Mouse (Mus musculus) CH12.LX (cell line): ENCODE results near the gene Scmh1.

Experiments
- CTCF ChIP-seq, 2 experiments: IDR thresholded peaks in 1 of 2; conservative IDR thresholded peaks in 1 of 2; 2 replicates each; pipeline ENCODE4 v1.5.1; 2011 to 2012; ENCODE audit warnings: low read depth in 2 of 2, low read length in 2 of 2, improper control_type of control experiment in 1 of 2, inconsistent platforms in 1 of 2, mild to moderate bottlenecking in 1 of 2, moderate library complexity in 1 of 2
- EP300 ChIP-seq: IDR thresholded peaks from 2 replicates; pipeline ENCODE4 v1.6.1; 2011; ENCODE audit warnings: low read length, improper control_type of control experiment
- GABPA ChIP-seq: IDR thresholded peaks from 2 replicates; pipeline ENCODE4 v1.6.1; 2012; ENCODE audit warnings: low read depth, low read length, improper control_type of control experiment, inconsistent platforms; ENCODE audit not compliant: insufficient replicate concordance
- RCOR1 ChIP-seq: conservative IDR thresholded peaks from 2 replicates; pipeline ENCODE4 v1.6.1; 2012; ENCODE audit warnings: low read depth, mild to moderate bottlenecking, inconsistent platforms, low read length, improper control_type of control experiment
- SMC3 ChIP-seq: IDR thresholded peaks from 2 replicates; pipeline ENCODE4 v1.6.1; 2011; ENCODE audit warnings: low read depth, low read length, improper control_type of control experiment
- TBP ChIP-seq: conservative IDR thresholded peaks from 2 replicates; pipeline ENCODE4 v1.6.1; 2011; ENCODE audit warnings: low read depth, low read length, improper control_type of control experiment
- TCF12 ChIP-seq: IDR thresholded peaks from 2 replicates; pipeline ENCODE4 v1.6.1; 2014; ENCODE audit warnings: low read depth, mild to moderate bottlenecking, inconsistent platforms, low read length, improper control_type of control experiment
- UBTF ChIP-seq: IDR thresholded peaks from 2 replicates; pipeline ENCODE4 v1.6.1; 2012; ENCODE audit warnings: low read depth, mild to moderate bottlenecking, inconsistent platforms, low read length, improper control_type of control experiment, moderate library complexity
- USF1 ChIP-seq: IDR thresholded peaks from 2 replicates; pipeline ENCODE4 v1.6.1; 2014; ENCODE audit warnings: low read depth, mild to moderate bottlenecking, inconsistent platforms, low read length, improper control_type of control experiment
- USF2 ChIP-seq: conservative IDR thresholded peaks from 2 replicates; pipeline ENCODE4 v1.6.1; 2011; ENCODE audit warnings: low read depth, low read length, improper control_type of control experiment

DNA sequence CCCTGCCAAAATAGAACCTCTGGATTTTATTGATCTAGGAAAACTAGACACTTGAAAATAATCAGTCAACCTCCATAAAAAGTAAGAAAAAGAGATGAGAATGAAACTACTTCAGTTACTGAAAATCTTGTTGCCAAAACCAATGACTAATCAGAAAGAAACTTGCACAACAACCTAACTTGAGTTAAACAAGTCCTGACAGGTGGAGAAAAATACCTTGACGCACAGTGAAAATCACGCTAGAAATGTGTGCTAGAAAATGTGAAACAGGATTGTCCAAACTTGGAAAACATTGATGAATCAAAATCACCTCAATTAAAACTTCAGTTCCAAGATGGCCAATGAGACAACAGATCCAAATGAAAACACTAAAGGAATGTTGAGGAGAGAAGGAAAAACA lies 67.9 kb downstream of the Scmh1 start:
- no peak for TF ChIP-seq GABPA
- no peak for TF ChIP-seq USF2
- no peak for TF ChIP-seq USF1
- no peak for TF ChIP-seq CTCF (conservative IDR thresholded peaks at IDR 0.05 in 1 of 2, IDR thresholded peaks at IDR 0.05 in 1 of 2; ENCODE audit: low read depth in 2 of 2, low read length in 2 of 2)
- no peak for TF ChIP-seq TBP
- no peak for TF ChIP-seq EP300
- no peak for TF ChIP-seq UBTF
- no peak for TF ChIP-seq SMC3
- TF ChIP-seq TCF12, result no peak
- TF ChIP-seq RCOR1, result no peak
